In genomic region chr6:86640776-86641175, GRCm38 (mm10) we compare ENCODE assay signal across 26 mouse cellular contexts. TPM values are rescaled to one million over a fixed set of nuclear protein-coding genes. Genes with fewer than 3 reads are reported as not detected.
DNase-seq lines count a peak whose midpoint lies in the region; ATAC-seq lines count a peak whose summit lies in the region.
"Had no signal": no experiment of that assay in that cellular context is flagged by ENCODE, and none has a peak within 500 bp of the region (broad histone marks: within the 10 kb centered on the region; RNA-seq: fewer than 3 reads in every experiment).

No protein-coding gene starts in this region.

- peak overlapping the region; percentile 78 for H3K4me2 ChIP-seq in liver, embryonic 15.5 days
- H3K4me2 ChIP-seq: forebrain, embryonic 15.5 days; hindbrain, embryonic 14.5 days; intestine, embryonic 15.5 days; midbrain, embryonic 15.5 days; neural tube, embryonic 15.5 days; stomach, embryonic 15.5 days had no signal

- no peaks in the 10 kb centered on the region for H3K27me3 ChIP-seq in megakaryocyte, embryonic 14.5 days (replicated peaks)
- no peaks in the 10 kb centered on the region for H3K27me3 ChIP-seq in liver, embryonic 15.5 days
- H3K27me3 ChIP-seq: forebrain, embryonic 15.5 days; intestine, embryonic 15.5 days; midbrain, embryonic 15.5 days; neural tube, embryonic 15.5 days; stomach, embryonic 15.5 days had no signal

- peaks cover 97% of the 10 kb centered on the region for H3K4me1 ChIP-seq in megakaryocyte, embryonic 14.5 days
- peaks cover 85% of the 10 kb centered on the region for H3K4me1 ChIP-seq in liver, embryonic 15.5 days (replicated peaks)
- H3K4me1 ChIP-seq: forebrain, embryonic 15.5 days; midbrain, embryonic 15.5 days; neural tube, embryonic 15.5 days had no signal

- H3K27ac ChIP-seq in liver, embryonic 15.5 days (replicated peaks) = peak overlapping the region; percentile 99
- H3K27ac ChIP-seq: forebrain, embryonic 15.5 days; heart, embryonic 10.5 days; hindbrain, embryonic 14.5 days; intestine, embryonic 15.5 days; left cerebral cortex, adult 2 months; limb, embryonic 10.5 days; midbrain, embryonic 15.5 days; neural tube, embryonic 15.5 days; stomach, embryonic 15.5 days had no signal

- peak overlapping the region; percentile 84 for H3K4me3 ChIP-seq in megakaryocyte, embryonic 14.5 days (replicated peaks)
- H3K4me3 ChIP-seq in liver, embryonic 15.5 days (replicated peaks) = peak overlapping the region; percentile 50
- H3K4me3 ChIP-seq: forebrain, embryonic 15.5 days; heart, embryonic 10.5 days; intestine, embryonic 15.5 days; left cerebral cortex, adult 2 months; limb, embryonic 10.5 days; midbrain, embryonic 15.5 days; neural tube, embryonic 15.5 days; stomach, embryonic 15.5 days had no signal

- peak; percentile 54 for DNase-seq in adrenal gland, adult 2 months
- no peak for DNase-seq in adrenal gland, postnatal 10 days
- no peak for DNase-seq in left cerebral cortex, adult 9 months (ENCODE audit: low spot score in 2 of 2)
- DNase-seq: cerebellum, adult 2 months; heart, postnatal 10 days; kidney, adult 9 months; kidney, postnatal 36 days; layer of hippocampus, adult 9-11 months; lung, adult 18-20 months; lung, postnatal 14 days; thymus, adult 2 months had no signal

- H3K36me3 ChIP-seq in megakaryocyte, embryonic 14.5 days (replicated peaks; ENCODE audit: low read length) = peaks cover 15% of the 10 kb centered on the region
- no peaks in the 10 kb centered on the region for H3K36me3 ChIP-seq in liver, embryonic 15.5 days (replicated peaks)
- H3K36me3 ChIP-seq: forebrain, embryonic 15.5 days; heart, embryonic 10.5 days; intestine, embryonic 15.5 days; limb, embryonic 10.5 days; midbrain, embryonic 15.5 days; stomach, embryonic 15.5 days had no signal

- peak overlapping the region; percentile 65 for H3K9ac ChIP-seq in liver, embryonic 15.5 days
- H3K9ac ChIP-seq: forebrain, embryonic 15.5 days; hindbrain, embryonic 14.5 days; intestine, embryonic 15.5 days; midbrain, embryonic 15.5 days; neural tube, embryonic 15.5 days; stomach, embryonic 15.5 days had no signal

- ATAC-seq in megakaryocyte, adult 5-6 weeks (ENCODE audit: poor library complexity, severe bottlenecking) = no peak
- no peak for ATAC-seq in liver, embryonic 15.5 days (ENCODE audit: insufficient read depth)
- no peak for ATAC-seq in monocyte, adult 5-6 weeks (replicated peaks; ENCODE audit: insufficient number of reproducible peaks, low FRiP score, low TSS enrichment, poor library complexity, severe bottlenecking)
- ATAC-seq: forebrain, embryonic 15.5 days; intestine, embryonic 15.5 days; midbrain, embryonic 15.5 days had no signal

- H3K9me3 ChIP-seq in megakaryocyte, embryonic 14.5 days = no peaks in the 10 kb centered on the region
- no peaks in the 10 kb centered on the region for H3K9me3 ChIP-seq in liver, embryonic 15.5 days (replicated peaks)
- H3K9me3 ChIP-seq: forebrain, embryonic 15.5 days; G1E; heart, embryonic 10.5 days; intestine, embryonic 15.5 days; limb, embryonic 10.5 days; midbrain, embryonic 15.5 days; neural tube, embryonic 15.5 days; stomach, embryonic 15.5 days had no signal

- 85% methylated on average over 8 of the region's 8 CpGs for WGBS in liver, embryonic 15.5 days (ENCODE audit: insufficient replicate concordance)

RNA-seq across cellular contexts. Expression of gene Asprv1, which starts 12.8 kb away (rescaled TPM):
- total RNA-seq in adrenal gland, adult 2 months (2021) = not detected
- 0.06 and 0.10 TPM in 2 replicates for polyA plus RNA-seq in adrenal gland, adult 2 months (2012; rRNA removed)
- total RNA-seq in adrenal gland, postnatal 10 days (2021) = 1 to 10 TPM in 1 of 2 experiments, under 1 TPM in 1; 0.60 to 1.1 TPM
- polyA plus RNA-seq in megakaryocyte, embryonic 14.5 days (2012; ENCODE audit: insufficient read depth, low replicate concordance) = 0.64 TPM in 1 of 2 replicates, not detected in the other
- total RNA-seq in megakaryocyte, adult 5-6 weeks (2015) = 13.5 and 16.8 TPM in 2 replicates
- 12.1 and 19.1 TPM in 2 replicates for total RNA-seq in megakaryocyte, adult 5-6 weeks (2017)
- 2.0 and 2.9 TPM in 2 replicates for polyA plus RNA-seq in liver, embryonic 15.5 days (2015; fragmentation: Nextera tagmentation; extraction: Ambion mirVana)
- 0.29 to 0.96 TPM in 2 of 3 replicates, not detected in the other for total RNA-seq in monocyte, adult 5-6 weeks (2017)
- total RNA-seq: megakaryocyte-erythroid progenitor cell, adult 5-6 weeks had no signal
- polyA plus RNA-seq: G1E had no signal

RNA-seq across cellular contexts. Expression of gene Mxd1, which starts 28.2 kb away (rescaled TPM):
- total RNA-seq in adrenal gland, adult 2 months (2021) = 1 to 10 TPM; 8.0 to 8.9 TPM
- polyA plus RNA-seq in adrenal gland, adult 2 months (2012; rRNA removed) = 5.3 and 6.9 TPM in 2 replicates
- total RNA-seq in adrenal gland, postnatal 10 days (2021) = 10 to 100 TPM in 1 of 2 experiments, 1 to 10 TPM in 1; 8.7 to 10.4 TPM
- polyA plus RNA-seq in megakaryocyte, embryonic 14.5 days (2012; ENCODE audit: insufficient read depth, low replicate concordance) = 45.0 and 47.5 TPM in 2 replicates
- 70.4 and 76.0 TPM in 2 replicates for total RNA-seq in megakaryocyte, adult 5-6 weeks (2015)
- total RNA-seq in megakaryocyte, adult 5-6 weeks (2017) = 87.1 and 120 TPM in 2 replicates
- 48.8 and 58.0 TPM in 2 replicates for polyA plus RNA-seq in liver, embryonic 15.5 days (2015; fragmentation: Nextera tagmentation; extraction: Ambion mirVana)
- 87.4 to 128 TPM (median 90.9 TPM) in 3 replicates for total RNA-seq in monocyte, adult 5-6 weeks (2017)

RNA-seq across cellular contexts. Expression of gene Snrnp27, which starts 43.5 kb away (rescaled TPM):
- total RNA-seq in adrenal gland, adult 2 months (2021) = 10 to 100 TPM; 60.0 to 62.5 TPM
- 3.7 and 6.8 TPM in 2 replicates for polyA plus RNA-seq in adrenal gland, adult 2 months (2012; rRNA removed)
- total RNA-seq in adrenal gland, postnatal 10 days (2021) = 10 to 100 TPM; 59.0 to 63.9 TPM
- 56.3 and 375 TPM in 2 replicates for polyA plus RNA-seq in megakaryocyte, embryonic 14.5 days (2012; ENCODE audit: insufficient read depth, low replicate concordance)
- 81.4 and 81.9 TPM in 2 replicates for total RNA-seq in megakaryocyte, adult 5-6 weeks (2015)
- 100 and 101 TPM in 2 replicates for total RNA-seq in megakaryocyte, adult 5-6 weeks (2017)
- polyA plus RNA-seq in liver, embryonic 15.5 days (2015; fragmentation: Nextera tagmentation; extraction: Ambion mirVana) = 37.5 and 47.5 TPM in 2 replicates
- 67.2 to 70.2 TPM (median 68.0 TPM) in 3 replicates for total RNA-seq in monocyte, adult 5-6 weeks (2017)
